Mouse (Mus musculus) small intestine, adult 2 months (tissue): ENCODE results near the gene Sun1. TPM values are rescaled to one million over a fixed set of nuclear protein-coding genes. Genes with fewer than 3 reads are reported as not detected.
A peak's percentile ranks its signal among the peaks of the same experiment; 100 is the strongest.

Source experiments
- H3K27ac ChIP-seq: fragments of 200-500 bp; 2 replicates; pipeline ENCODE4 v1.5.1; 2012; ENCODE audit warnings: low read depth, low read length, control low read depth, inconsistent platforms; ENCODE audit not compliant: insufficient read depth
- H3K27me3 ChIP-seq: fragments of 200-500 bp; 2 replicates; pipeline ENCODE4 v1.6.1; 2012; ENCODE audit warnings: mild to moderate bottlenecking, moderate library complexity, low read length, inconsistent platforms; ENCODE audit not compliant: control insufficient read depth, insufficient read depth
- H3K36me3 ChIP-seq: fragments of 200-500 bp; 2 replicates; pipeline ENCODE4 v1.6.1; 2012; ENCODE audit warnings: mild to moderate bottlenecking, low read length, control low read depth, inconsistent platforms; ENCODE audit not compliant: control insufficient read depth, insufficient read depth
- H3K4me1 ChIP-seq: fragments of 200-500 bp; 2 replicates; pipeline ENCODE4 v1.6.1; 2012; ENCODE audit warnings: low read length, inconsistent platforms, mixed read lengths; ENCODE audit not compliant: control insufficient read depth, insufficient read depth, insufficient read length
- H3K4me3 ChIP-seq: fragments of 200-500 bp; 2 replicates; pipeline ENCODE4 v1.5.1; 2012; ENCODE audit warnings: low read depth, mild to moderate bottlenecking, control low read depth, inconsistent platforms, low read length, moderate library complexity
- CTCF ChIP-seq: fragments of 200-500 bp; IDR thresholded peaks from 2 replicates; pipeline ENCODE4 v1.5.1; 2012; ENCODE audit warnings: low read depth, mild to moderate bottlenecking, control low read depth, inconsistent platforms, low read length, moderate library complexity, mixed read lengths; ENCODE audit not compliant: insufficient replicate concordance, insufficient read length; ENCODE audit errors: extremely low read depth
- POLR2A ChIP-seq: fragments of 200-500 bp; IDR thresholded peaks from 2 replicates; pipeline ENCODE4 v1.6.1; 2012; ENCODE audit warnings: low read depth, mild to moderate bottlenecking, control low read depth, inconsistent platforms, low read length, moderate library complexity
- whole genome bisulfite sequencing: fragments of 180-500 bp; shearing (Covaris S2); methylation state at CpG from one replicate; pipeline ENCODE4 v1.1.7; 2018; 5-methylcytosine and 5-hydroxymethylcytosine counted together
- polyA plus RNA-seq: library from polyadenylated mRNA; depleted of rRNA; stranded (reverse); fragments of >200 nt; gene quantifications from 2 replicates; pipeline ENCODE4 v1.2.3, GENCODE M21; 2012; rRNA removed

Sun1 gene
- polyA plus RNA-seq = 15.4 and 27.5 TPM in 2 replicates

- Histone ChIP-seq H3K4me1 (peaks cover 35% of the 10 kb centered on the region), H3K27me3 (no peaks in the 10 kb centered on the region), H3K27ac (peak within 1 kb of the TSS; percentile 79), H3K4me3 (peak within 1 kb of the TSS; percentile 83), H3K36me3 (no peaks in the 10 kb centered on the region)
- TF ChIP-seq POLR2A = peak; percentile 53
- no peak for TF ChIP-seq CTCF
- under 1% methylated on average over 61 of the region's 64 CpGs for WGBS
Measured at GRCm38 (mm10) chr5:139199995-139200769, at the start of gene Sun1. Gene Sun1 (plus strand): TSS chr5:139200637.

- H3K4me1 ChIP-seq = no peaks in the 10 kb centered on the region
- H3K4me3 ChIP-seq = no peak overlapping the region
- H3K27ac ChIP-seq = no peak overlapping the region
- WGBS = 73% methylated on average over 8 of the region's 8 CpGs
- no peaks in the 10 kb centered on the region for H3K27me3 ChIP-seq
- TF ChIP-seq POLR2A (no peak), CTCF (no peak)
- H3K36me3 ChIP-seq = peaks cover 16% of the 10 kb centered on the region
Measured at GRCm38 (mm10) chr5:139160899-139161298, 39.5 kb upstream of the Sun1 start.

- Histone ChIP-seq H3K36me3 (peaks cover 17% of the 10 kb centered on the region), H3K27ac (peak overlapping the region; percentile 31; the same call in 1 of the 2 replicates), H3K4me1 (no peaks in the 10 kb centered on the region), H3K4me3 (no peak overlapping the region), H3K27me3 (no peaks in the 10 kb centered on the region)
- WGBS = 82% methylated on average over 10 of the region's 10 CpGs
- no peak for TF ChIP-seq CTCF
- TF ChIP-seq POLR2A = no peak
Measured at GRCm38 (mm10) chr5:139161632-139162031, 38.8 kb upstream of the Sun1 start.

GRCm38 (mm10) chr5:139166781-139167361 lies 33.6 kb upstream of the Sun1 start:
- peaks cover 26% of the 10 kb centered on the region for H3K36me3 ChIP-seq
- no peak for TF ChIP-seq POLR2A
- no peak for TF ChIP-seq CTCF
- no peak overlapping the region for H3K4me3 ChIP-seq
- H3K27ac ChIP-seq = no peak overlapping the region
- WGBS = 84% methylated on average over 6 of the region's 6 CpGs
- no peaks in the 10 kb centered on the region for H3K27me3 ChIP-seq
- no peaks in the 10 kb centered on the region for H3K4me1 ChIP-seq

- 56% methylated on average over 1 of the region's 1 CpGs for WGBS
- TF ChIP-seq POLR2A (no peak), CTCF (no peak)
- H3K4me1 ChIP-seq = no peaks in the 10 kb centered on the region
- no peak overlapping the region for H3K27ac ChIP-seq
- H3K36me3 ChIP-seq = peaks cover 27% of the 10 kb centered on the region
- H3K4me3 ChIP-seq = no peak overlapping the region
- H3K27me3 ChIP-seq = no peaks in the 10 kb centered on the region
Measured at GRCm38 (mm10) chr5:139167548-139167947, 32.9 kb upstream of the Sun1 start.

- peaks cover 20% of the 10 kb centered on the region for H3K36me3 ChIP-seq
- TF ChIP-seq CTCF = no peak
- TF ChIP-seq POLR2A = no peak
- H3K4me3 ChIP-seq = no peak overlapping the region
- H3K27me3 ChIP-seq = no peaks in the 10 kb centered on the region
- WGBS = 97% methylated on average over 4 of the region's 4 CpGs
- H3K4me1 ChIP-seq = no peaks in the 10 kb centered on the region; the same call in 1 of the 2 replicates
- no peak overlapping the region for H3K27ac ChIP-seq
Measured at GRCm38 (mm10) chr5:139171929-139172328, 28.5 kb upstream of the Sun1 start.

GRCm38 (mm10) chr5:139174141-139174540 lies 26.3 kb upstream of the Sun1 start:
- H3K4me3 ChIP-seq = no peak overlapping the region
- H3K4me1 ChIP-seq = no peaks in the 10 kb centered on the region; the same call in 1 of the 2 replicates
- peaks cover 23% of the 10 kb centered on the region for H3K36me3 ChIP-seq
- TF ChIP-seq CTCF = no peak
- TF ChIP-seq POLR2A = no peak
- WGBS = 26% methylated on average over 10 of the region's 10 CpGs
- H3K27me3 ChIP-seq = no peaks in the 10 kb centered on the region
- no peak overlapping the region for H3K27ac ChIP-seq
